8 mouse cellular contexts compared by ENCODE assay signal in genomic region chr1:87036334-87036733, GRCm38 (mm10). TPM values are rescaled to one million over a fixed set of nuclear protein-coding genes. Genes with fewer than 3 reads are reported as not detected.
DNase-seq lines count a peak whose midpoint lies in the region; ATAC-seq and TF ChIP-seq lines count a peak whose summit lies in the region.

No protein-coding gene starts in this region.

- no peak overlapping the region for H3K4me2 ChIP-seq in liver, embryonic 11.5 days
- no peak overlapping the region for H3K4me2 ChIP-seq in embryonic facial prominence, embryonic 13.5 days
- no peak overlapping the region for H3K4me2 ChIP-seq in hindbrain, embryonic 13.5 days
- peak overlapping the region; percentile 4 for H3K4me2 ChIP-seq in myocyte (ENCODE audit: low read depth)
- no peak overlapping the region for H3K4me2 ChIP-seq in liver, postnatal 0 days (ENCODE audit: low read depth, low read length)

- no peaks in the 10 kb centered on the region for H3K36me3 ChIP-seq in liver, adult 2 months (ENCODE audit: control insufficient read depth, insufficient read depth, low read length)
- H3K36me3 ChIP-seq in liver, embryonic 11.5 days (ENCODE audit: control insufficient read depth, insufficient read depth, low read length) = no peaks in the 10 kb centered on the region
- H3K36me3 ChIP-seq in embryonic facial prominence, embryonic 13.5 days = no peaks in the 10 kb centered on the region
- H3K36me3 ChIP-seq in hindbrain, embryonic 13.5 days = no peaks in the 10 kb centered on the region
- no peaks in the 10 kb centered on the region for H3K36me3 ChIP-seq in myocyte (ENCODE audit: control insufficient read depth, insufficient read depth)
- no peaks in the 10 kb centered on the region for H3K36me3 ChIP-seq in liver, postnatal 0 days (replicated peaks; ENCODE audit: insufficient read depth, low read length)

- H3K4me1 ChIP-seq in liver, adult 2 months (ENCODE audit: control insufficient read depth, insufficient read depth, low read length) = peaks cover 8% of the 10 kb centered on the region
- H3K4me1 ChIP-seq in liver, embryonic 11.5 days (replicated peaks; ENCODE audit: control insufficient read depth, insufficient read depth, low read length) = peaks cover 17% of the 10 kb centered on the region
- peaks cover 39% of the 10 kb centered on the region for H3K4me1 ChIP-seq in embryonic facial prominence, embryonic 13.5 days
- H3K4me1 ChIP-seq in hindbrain, embryonic 13.5 days (replicated peaks) = peaks cover 23% of the 10 kb centered on the region
- peaks cover 2% of the 10 kb centered on the region; the same call in 1 of the 2 replicates for H3K4me1 ChIP-seq in liver, postnatal 0 days (ENCODE audit: insufficient read depth)

- DNase-seq in liver, adult 2 months (ENCODE audit: extremely low read depth, low read depth, low spot score) = no peak
- DNase-seq in liver, embryonic 11.5 days (ENCODE audit: low spot score) = no peak
- DNase-seq in urinary bladder, adult 18-20 months (ENCODE audit: low spot score in 2 of 2) = no peak
- no peak for DNase-seq in liver, postnatal 0 days
- no peak for DNase-seq in spleen, postnatal 10 days (ENCODE audit: low spot score in 2 of 2)

- no peak overlapping the region for H3K9ac ChIP-seq in liver, adult 2 months (ENCODE audit: low read depth, low read length)
- no peak overlapping the region for H3K9ac ChIP-seq in liver, embryonic 11.5 days (ENCODE audit: low read depth, low read length)
- H3K9ac ChIP-seq in embryonic facial prominence, embryonic 13.5 days = peak overlapping the region; percentile 54
- H3K9ac ChIP-seq in hindbrain, embryonic 13.5 days = peak overlapping the region; percentile 51; the same call in 1 of the 2 replicates
- H3K9ac ChIP-seq in liver, postnatal 0 days (replicated peaks) = no peak overlapping the region

- no peak overlapping the region for H3ac ChIP-seq in myocyte (ENCODE audit: control insufficient read depth, insufficient read length)

- no peaks in the 10 kb centered on the region for H3K27me3 ChIP-seq in liver, adult 2 months (ENCODE audit: control insufficient read depth, insufficient read depth, low read length)
- H3K27me3 ChIP-seq in liver, embryonic 11.5 days (replicated peaks; ENCODE audit: control insufficient read depth, insufficient read depth, low read length) = no peaks in the 10 kb centered on the region
- no peaks in the 10 kb centered on the region for H3K27me3 ChIP-seq in embryonic facial prominence, embryonic 13.5 days
- no peaks in the 10 kb centered on the region for H3K27me3 ChIP-seq in hindbrain, embryonic 13.5 days
- no peaks in the 10 kb centered on the region for H3K27me3 ChIP-seq in myocyte (ENCODE audit: control insufficient read depth, insufficient read depth, insufficient read length)
- no peaks in the 10 kb centered on the region for H3K27me3 ChIP-seq in liver, postnatal 0 days (ENCODE audit: insufficient read depth, low read length)

- no peak overlapping the region for H3K4me3 ChIP-seq in liver, adult 2 months (ENCODE audit: insufficient read depth, low read depth, low read length)
- H3K4me3 ChIP-seq in liver, embryonic 11.5 days (ENCODE audit: low read depth, low read length) = no peak overlapping the region
- no peak overlapping the region for H3K4me3 ChIP-seq in embryonic facial prominence, embryonic 13.5 days
- H3K4me3 ChIP-seq in hindbrain, embryonic 13.5 days = no peak overlapping the region
- no peak overlapping the region for H3K4me3 ChIP-seq in myocyte
- no peak overlapping the region for H3K4me3 ChIP-seq in liver, postnatal 0 days (ENCODE audit: low read depth, low read length)

- H3K9me3 ChIP-seq in liver, embryonic 11.5 days (ENCODE audit: control insufficient read depth, low read length) = no peaks in the 10 kb centered on the region
- H3K9me3 ChIP-seq in embryonic facial prominence, embryonic 13.5 days = no peaks in the 10 kb centered on the region
- no peaks in the 10 kb centered on the region for H3K9me3 ChIP-seq in hindbrain, embryonic 13.5 days
- H3K9me3 ChIP-seq in liver, postnatal 0 days (ENCODE audit: low read length) = no peaks in the 10 kb centered on the region

- ATAC-seq in liver, embryonic 11.5 days (replicated peaks; ENCODE audit: low FRiP score) = no peak
- peak; percentile 59 for ATAC-seq in embryonic facial prominence, embryonic 13.5 days (ENCODE audit: insufficient number of reproducible peaks, insufficient read depth, low FRiP score, low TSS enrichment, low read depth)
- peak; percentile 22 for ATAC-seq in hindbrain, embryonic 13.5 days (ENCODE audit: low FRiP score)
- ATAC-seq in liver, postnatal 0 days = no peak

- WGBS in liver, adult 2 months = 94% methylated on average over 3 of the region's 3 CpGs
- WGBS in liver, embryonic 11.5 days = 52% methylated on average over 3 of the region's 3 CpGs
- WGBS in embryonic facial prominence, embryonic 13.5 days = 41% methylated on average over 3 of the region's 3 CpGs
- 67% methylated on average over 3 of the region's 3 CpGs for WGBS in hindbrain, embryonic 13.5 days
- 65% methylated on average over 3 of the region's 3 CpGs for WGBS in liver, postnatal 0 days (ENCODE audit: insufficient replicate concordance)

- H3K79me2 ChIP-seq in liver, adult 2 months (ENCODE audit: control insufficient read depth, insufficient read depth, low read length) = no peaks in the 10 kb centered on the region
- no peaks in the 10 kb centered on the region for H3K79me2 ChIP-seq in myocyte (ENCODE audit: control insufficient read depth, insufficient read depth)

- 0 out of 2 replicates have a peak overlapping the region, but pooled peaks have one; percentile 13 for H3K27ac ChIP-seq in liver, adult 2 months (replicated peaks; ENCODE audit: insufficient read depth, low read depth, low read length)
- H3K27ac ChIP-seq in liver, embryonic 11.5 days (ENCODE audit: low read depth, low read length) = no peak overlapping the region
- H3K27ac ChIP-seq in embryonic facial prominence, embryonic 13.5 days = peak overlapping the region; percentile 95
- H3K27ac ChIP-seq in hindbrain, embryonic 13.5 days = peak overlapping the region; percentile 78
- no peak overlapping the region for H3K27ac ChIP-seq in liver, postnatal 0 days (ENCODE audit: low read depth)

- no peak for TF ChIP-seq EP300 in liver, postnatal 0 days (IDR thresholded peaks at IDR 0.05; ENCODE audit: low read depth)

- TF ChIP-seq CTCF in liver, adult 2 months (IDR thresholded peaks at IDR 0.05; ENCODE audit: low read depth, low read length) = no peak
- no peak for TF ChIP-seq CTCF in liver, postnatal 0 days (IDR thresholded peaks at IDR 0.05; ENCODE audit: low read depth)

- no peak for TF ChIP-seq POLR2A in liver, adult 2 months (IDR thresholded peaks at IDR 0.05; ENCODE audit: extremely low read depth, insufficient read depth, low read length)
- no peak for TF ChIP-seq POLR2A in myocyte (IDR thresholded peaks at IDR 0.05; ENCODE audit: insufficient read length, low read depth)

TF ChIP-seq in myocyte, 11 proteins besides CTCF, POLR2A, EP300 and RAD21:
- TF ChIP-seq MAX (IDR thresholded peaks at IDR 0.05; ENCODE audit: low read depth) (no peak), REST (IDR thresholded peaks at IDR 0.05; ENCODE audit: insufficient read depth, insufficient read length) (no peak), E2F4 (IDR thresholded peaks at IDR 0.05; ENCODE audit: insufficient read depth) (no peak), CEBPB (IDR thresholded peaks at IDR 0.05; ENCODE audit: insufficient read depth, poor library complexity, severe bottlenecking) (no peak), MYOD1 (IDR thresholded peaks at IDR 0.05; ENCODE audit: control insufficient read depth in 1 of 3, insufficient read length in 2 of 3, low read depth in 2 of 3) (no peak), SRF (IDR thresholded peaks at IDR 0.05; ENCODE audit: control insufficient read depth, insufficient read length, low read depth) (no peak)

RNA-seq across cellular contexts. Expression of gene Alppl2, which starts 53.4 kb away (rescaled TPM):
- not detected in 2 replicates for total RNA-seq in liver, adult 2 months (2014; rRNA removed)
- polyA plus RNA-seq in liver, adult 2 months (2012; rRNA removed) = not detected in 2 replicates
- polyA plus RNA-seq in liver, embryonic 11.5 days (2014; fragmentation: Nextera tagmentation; extraction: Ambion mirVana) = 0.14 TPM in 1 of 2 replicates, not detected in the other
- not detected in 2 replicates for polyA plus RNA-seq in embryonic facial prominence, embryonic 13.5 days (2015; fragmentation: Nextera tagmentation; extraction: Ambion mirVana)
- polyA plus RNA-seq in hindbrain, embryonic 13.5 days (2015; fragmentation: Nextera tagmentation; extraction: Ambion mirVana) = not detected in 2 replicates
- not detected for polyA plus RNA-seq in myocyte (2012; fragmentation: generic; extraction: Trizol)
- not detected in 2 replicates for polyA plus RNA-seq in liver, postnatal 0 days (2015; fragmentation: Nextera tagmentation; extraction: Ambion mirVana)

Comparison
In these comparisons a context has a peak if more than half of its experiments do, and no peak if none do; other contexts are left out.
1. H3K27ac ChIP-seq: peak in liver, adult 2 months (single experiment), embryonic facial prominence, embryonic 13.5 days (single experiment) and hindbrain, embryonic 13.5 days (single experiment); none in liver, embryonic 11.5 days (single experiment) and liver, postnatal 0 days (single experiment).
2. H3K9ac ChIP-seq: peak in embryonic facial prominence, embryonic 13.5 days (single experiment) and hindbrain, embryonic 13.5 days (single experiment); none in liver, adult 2 months (single experiment), liver, embryonic 11.5 days (single experiment) and liver, postnatal 0 days (single experiment).
3. ATAC-seq: peak in embryonic facial prominence, embryonic 13.5 days (single experiment) and hindbrain, embryonic 13.5 days (single experiment); none in liver, embryonic 11.5 days (single experiment) and liver, postnatal 0 days (single experiment).